Mouse (Mus musculus) G1E (cell line): ENCODE data around the gene Fkbp8.
A peak's percentile ranks its signal among the peaks of the same experiment; 100 is the strongest.

Source experiments
- CTCF ChIP-seq: IDR thresholded peaks from 2 replicates; pipeline ENCODE4 v1.5.1; 2012; ENCODE audit warnings: low read depth, low read length, inconsistent platforms, mixed read lengths
- GATA1 ChIP-seq: IDR thresholded peaks from 2 replicates; pipeline ENCODE4 v1.6.1; 2012; ENCODE audit warnings: borderline replicate concordance, low read length, inconsistent platforms, mixed read lengths
- POLR2AphosphoS5 ChIP-seq: IDR thresholded peaks from 2 replicates; pipeline ENCODE4 v1.6.1; 2012; ENCODE audit warnings: low read depth, low read length, inconsistent platforms; ENCODE audit not compliant: insufficient replicate concordance

DNA sequence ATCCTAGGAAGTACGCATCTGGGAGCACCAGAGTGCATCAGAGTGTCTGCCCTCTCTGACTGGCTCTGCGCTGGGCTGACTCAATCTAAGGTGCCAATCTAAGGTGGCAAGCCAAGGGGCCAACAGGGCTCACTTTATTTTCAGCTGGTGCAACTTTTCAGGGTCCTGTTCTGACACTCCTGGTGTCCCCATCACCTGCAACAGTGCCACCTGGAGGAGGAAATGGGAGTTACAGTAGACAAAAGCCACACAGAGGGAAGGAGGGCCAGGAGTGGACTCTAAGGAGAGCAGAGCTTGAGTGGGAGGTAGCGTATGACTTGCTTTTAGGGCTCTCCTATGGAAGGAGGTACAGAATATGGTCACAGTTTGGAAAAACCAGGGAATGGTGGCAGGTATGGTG, 22.7 kb upstream of the Fkbp8 start:
- TF ChIP-seq GATA1 (no peak), POLR2AphosphoS5 (no peak), CTCF (peak; percentile 85)
